Mouse (Mus musculus) macrophage (primary cell): ENCODE results near the gene Kcnd3. TPM values are rescaled to one million over a fixed set of nuclear protein-coding genes. Genes with fewer than 3 reads are reported as not detected.

Experiments
- H3K27ac ChIP-seq: fragments of 350-480 bp; formaldehyde crosslinking; 2 replicates; pipeline ENCODE4 v1.9.0; 2021
- H3K36me3 ChIP-seq: fragments of 350-480 bp; formaldehyde crosslinking; 2 replicates; pipeline ENCODE4 v1.9.0; 2021; ENCODE audit errors: inconsistent target
- H3K4me3 ChIP-seq: fragments of 350-480 bp; formaldehyde crosslinking; 2 replicates; pipeline ENCODE4 v1.9.0; 2021; ENCODE audit errors: inconsistent target
- H3K79me2 ChIP-seq: fragments of 350-480 bp; formaldehyde crosslinking; 2 replicates; pipeline ENCODE4 v1.9.0; 2021; ENCODE audit errors: inconsistent target
- WGBS: methylation state at CpG from one replicate; pipeline ENCODE4 v1.1.7; 2026; ENCODE audit warnings: inconsistent platforms; ENCODE audit not compliant: missing documents; 5-methylcytosine and 5-hydroxymethylcytosine counted together
- polyA plus RNA-seq: library from polyadenylated mRNA; stranded (reverse); fragments of 250-400 nt; gene quantifications from 3 replicates; pipeline ENCODE4 v1.2.4, GENCODE M21; 2018; ENCODE audit warnings: inconsistent platforms

Kcnd3 gene
- polyA plus RNA-seq, 1 experiment from 2014 or later, result not detected

DNA sequence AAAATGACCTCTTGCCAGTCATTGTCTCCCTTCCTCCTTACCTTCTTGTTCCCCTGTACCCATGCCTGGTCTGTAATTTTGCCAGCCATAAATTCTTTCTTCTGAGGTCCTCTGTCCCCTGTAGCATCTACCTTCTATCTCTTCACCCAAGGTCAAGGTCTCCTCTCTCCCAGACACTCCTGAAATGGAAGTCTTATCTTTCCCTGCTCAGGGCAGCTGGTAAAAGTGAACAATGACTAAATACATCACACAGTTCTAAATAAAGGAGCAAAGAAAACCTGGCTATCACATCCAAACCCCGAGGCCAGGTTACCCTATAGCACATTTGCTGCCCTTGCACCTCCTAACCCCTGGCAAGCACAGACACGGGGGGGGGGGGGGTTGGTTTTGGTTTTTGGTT, 208.4 kb downstream of the Kcnd3 start:
- no peaks in the 10 kb centered on the region for H3K79me2 ChIP-seq
- H3K36me3 ChIP-seq, result no peaks in the 10 kb centered on the region
- H3K4me3 ChIP-seq, result no peak overlapping the region
- no peak overlapping the region for H3K27ac ChIP-seq
- WGBS, result 55% methylated on average over 2 of the region's 2 CpGs

DNA sequence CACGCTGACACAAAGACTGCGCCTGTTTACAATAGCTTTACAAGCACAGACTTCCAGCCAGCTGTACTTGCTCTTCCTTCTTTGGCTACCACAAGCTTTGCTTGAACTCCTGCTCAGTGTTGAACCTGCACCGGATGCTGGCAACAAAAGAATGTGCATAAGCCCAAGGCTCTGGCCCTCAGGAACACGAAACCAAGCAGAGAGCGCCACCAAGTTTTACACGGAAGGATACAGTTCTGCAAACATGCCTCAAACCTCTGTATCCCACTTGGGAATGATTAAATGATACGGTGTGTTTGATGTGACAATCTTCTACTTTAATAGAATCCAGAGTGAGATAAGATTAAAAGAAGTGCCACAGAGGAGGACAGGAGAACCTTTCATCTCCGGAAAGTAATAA, 210.9 kb downstream of the Kcnd3 start:
- H3K79me2 ChIP-seq, result no peaks in the 10 kb centered on the region
- 73% methylated on average over 8 of the region's 8 CpGs for WGBS
- H3K27ac ChIP-seq, result no peak overlapping the region
- no peak overlapping the region for H3K4me3 ChIP-seq
- no peaks in the 10 kb centered on the region for H3K36me3 ChIP-seq

DNA sequence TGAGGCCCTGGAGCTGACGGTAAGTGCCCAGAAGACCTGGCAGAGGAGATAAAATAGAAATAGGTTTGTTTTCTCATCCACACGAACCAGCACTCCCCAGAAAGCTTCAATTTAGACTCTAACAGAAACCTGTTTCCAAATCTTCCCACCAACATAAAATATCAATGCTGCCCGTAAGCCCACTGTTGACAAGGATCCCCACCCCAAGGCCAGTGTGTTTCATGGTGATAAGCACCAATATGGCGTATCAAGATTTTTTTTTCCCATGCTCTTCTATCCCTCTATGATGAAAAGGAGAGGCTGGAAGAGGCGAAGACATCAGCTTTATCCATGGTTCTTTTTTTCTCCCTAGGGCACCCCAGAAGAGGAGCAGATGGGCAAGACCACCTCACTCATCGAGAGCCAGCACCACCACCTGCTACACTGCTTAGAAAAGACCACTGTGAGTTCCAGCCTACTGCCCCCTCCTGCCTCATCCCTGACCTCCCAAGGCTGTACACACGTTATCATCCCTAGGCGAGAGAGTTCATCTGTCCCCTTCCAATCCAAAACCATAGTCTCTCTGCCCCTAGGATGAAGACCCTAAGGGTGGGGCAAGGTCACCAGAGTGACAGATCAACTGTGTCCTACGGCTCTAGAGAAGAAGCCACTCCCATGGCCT, 213.1 kb downstream of the Kcnd3 start:
- Histone ChIP-seq H3K79me2 (no peaks in the 10 kb centered on the region), H3K27ac (no peak overlapping the region), H3K4me3 (no peak overlapping the region), H3K36me3 (no peaks in the 10 kb centered on the region)
- WGBS, result 88% methylated on average over 9 of the region's 9 CpGs

DNA sequence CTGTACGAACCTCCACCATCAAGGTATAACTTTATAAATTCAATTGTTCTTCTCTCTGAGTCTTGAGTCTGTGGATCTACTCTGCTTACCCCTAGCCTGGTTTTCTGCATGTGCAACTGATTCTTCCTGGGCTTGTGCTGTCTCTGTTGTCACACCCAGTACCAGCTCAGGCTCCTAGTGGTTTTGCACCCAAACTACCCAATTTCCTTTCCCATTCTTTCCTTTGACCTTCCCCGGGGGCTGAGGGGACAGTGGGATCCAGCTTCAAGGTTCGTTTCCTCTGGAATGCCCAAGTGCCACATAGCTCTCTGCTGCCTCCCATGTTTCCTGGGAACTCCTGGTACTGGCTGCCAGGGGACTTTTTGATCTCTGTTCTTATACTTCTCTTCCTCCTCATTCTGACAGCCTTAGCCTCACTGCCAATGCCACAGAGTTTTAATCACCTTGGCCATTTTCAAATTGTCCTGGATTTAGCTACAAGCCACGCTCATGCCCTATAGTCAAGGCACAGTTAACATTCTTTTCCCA, 214.9 kb downstream of the Kcnd3 start:
- no peaks in the 10 kb centered on the region for H3K36me3 ChIP-seq
- H3K27ac ChIP-seq, result no peak overlapping the region
- no peaks in the 10 kb centered on the region for H3K79me2 ChIP-seq
- no peak overlapping the region for H3K4me3 ChIP-seq
- WGBS, result 81% methylated on average over 4 of the region's 4 CpGs

DNA sequence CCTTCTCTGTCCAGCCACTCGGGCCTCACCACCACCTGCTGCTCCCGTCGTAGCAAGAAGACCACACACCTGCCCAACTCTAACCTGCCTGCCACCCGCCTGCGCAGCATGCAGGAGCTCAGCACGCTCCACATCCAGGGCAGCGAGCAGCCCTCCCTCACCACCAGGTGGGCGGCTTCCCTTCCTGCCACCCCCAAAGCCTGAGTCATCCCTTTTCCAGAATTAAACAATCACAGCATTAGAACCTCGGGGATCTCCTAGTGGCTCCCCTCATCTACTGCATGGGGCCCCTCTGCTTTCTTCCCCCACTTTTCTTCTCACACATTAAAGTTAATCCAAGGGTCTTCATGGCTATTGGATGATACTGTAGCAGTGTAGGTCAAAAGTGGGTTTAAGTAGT, 216.0 kb downstream of the Kcnd3 start:
- Histone ChIP-seq H3K27ac (no peak overlapping the region), H3K4me3 (no peak overlapping the region)

GRCm38 (mm10) chr3:105669776-105670175, 217.6 kb downstream of the Kcnd3 start:
- WGBS, result 100% methylated on average over 3 of the region's 3 CpGs
- Histone ChIP-seq H3K4me3 (no peak overlapping the region), H3K36me3 (no peaks in the 10 kb centered on the region)

More for the DNA sequence above, 216.0 kb downstream of the Kcnd3 start:
- H3K79me2 ChIP-seq, result no peaks in the 10 kb centered on the region
- H3K36me3 ChIP-seq, result no peaks in the 10 kb centered on the region
- WGBS, result 83% methylated on average over 9 of the region's 9 CpGs

GRCm38 (mm10) chr3:105670801-105671200, 218.7 kb downstream of the Kcnd3 start:
- no peak overlapping the region for H3K4me3 ChIP-seq
- no peaks in the 10 kb centered on the region for H3K79me2 ChIP-seq
- H3K36me3 ChIP-seq, result no peaks in the 10 kb centered on the region
- WGBS, result 100% methylated on average over 1 of the region's 1 CpGs
- H3K27ac ChIP-seq, result no peak overlapping the region

More at GRCm38 (mm10) chr3:105669776-105670175, 217.6 kb downstream of the Kcnd3 start:
- Histone ChIP-seq H3K79me2 (no peaks in the 10 kb centered on the region), H3K27ac (no peak overlapping the region)

- Histone ChIP-seq H3K36me3 (peaks cover 17% of the 10 kb centered on the region), H3K27ac (no peak overlapping the region), H3K79me2 (no peaks in the 10 kb centered on the region), H3K4me3 (no peak overlapping the region)
- WGBS, result 32% methylated on average over 7 of the region's 7 CpGs
Measured at GRCm38 (mm10) chr3:105674595-105675218, 222.6 kb downstream of the Kcnd3 start.

DNA sequence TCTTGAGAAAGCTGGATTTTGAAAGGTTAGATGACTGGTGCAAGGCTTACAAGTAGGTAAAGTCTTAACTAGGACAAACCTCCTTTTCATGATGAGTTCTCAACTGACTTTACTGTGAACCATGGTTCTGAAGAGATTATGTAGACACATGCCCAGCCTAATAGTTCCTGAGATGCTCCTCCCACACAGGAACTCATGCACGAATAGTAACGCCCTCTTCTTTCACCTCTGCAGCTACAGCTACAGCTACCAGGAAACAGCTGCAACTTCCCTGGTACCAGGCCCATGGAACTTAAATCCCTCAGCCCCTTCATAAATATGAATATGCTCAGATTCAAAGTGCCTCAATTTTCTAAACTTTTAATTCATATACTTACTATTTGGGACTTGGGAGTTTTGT, 223.8 kb downstream of the Kcnd3 start:
- WGBS, result 7% methylated on average over 2 of the region's 2 CpGs
- Histone ChIP-seq H3K36me3 (peaks cover 28% of the 10 kb centered on the region), H3K79me2 (no peaks in the 10 kb centered on the region), H3K27ac (no peak overlapping the region), H3K4me3 (no peak overlapping the region)

DNA sequence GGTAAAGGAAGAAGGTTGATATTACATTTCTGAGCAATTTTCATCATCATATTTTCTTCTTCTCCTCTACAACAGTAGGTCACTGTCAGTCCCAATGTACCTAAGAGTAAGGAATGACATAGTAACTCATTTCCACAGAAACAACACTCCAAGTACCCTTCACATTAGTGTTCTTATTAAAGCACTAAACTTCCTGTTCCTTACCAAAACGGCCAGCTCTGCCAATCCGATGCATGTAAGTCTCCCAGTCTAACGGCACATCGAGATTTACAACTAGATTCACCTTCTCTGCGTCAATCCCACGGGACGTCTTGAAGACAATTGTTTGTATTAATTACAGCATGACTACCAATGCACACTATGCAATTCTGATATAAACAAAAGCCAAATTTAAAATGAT, 228.2 kb downstream of the Kcnd3 start:
- peaks cover 4% of the 10 kb centered on the region; the same call in 1 of the 2 replicates for H3K79me2 ChIP-seq
- no peak overlapping the region for H3K4me3 ChIP-seq
- H3K36me3 ChIP-seq, result peaks cover 39% of the 10 kb centered on the region
- no peak overlapping the region for H3K27ac ChIP-seq
- WGBS, result 96% methylated on average over 7 of the region's 7 CpGs

DNA sequence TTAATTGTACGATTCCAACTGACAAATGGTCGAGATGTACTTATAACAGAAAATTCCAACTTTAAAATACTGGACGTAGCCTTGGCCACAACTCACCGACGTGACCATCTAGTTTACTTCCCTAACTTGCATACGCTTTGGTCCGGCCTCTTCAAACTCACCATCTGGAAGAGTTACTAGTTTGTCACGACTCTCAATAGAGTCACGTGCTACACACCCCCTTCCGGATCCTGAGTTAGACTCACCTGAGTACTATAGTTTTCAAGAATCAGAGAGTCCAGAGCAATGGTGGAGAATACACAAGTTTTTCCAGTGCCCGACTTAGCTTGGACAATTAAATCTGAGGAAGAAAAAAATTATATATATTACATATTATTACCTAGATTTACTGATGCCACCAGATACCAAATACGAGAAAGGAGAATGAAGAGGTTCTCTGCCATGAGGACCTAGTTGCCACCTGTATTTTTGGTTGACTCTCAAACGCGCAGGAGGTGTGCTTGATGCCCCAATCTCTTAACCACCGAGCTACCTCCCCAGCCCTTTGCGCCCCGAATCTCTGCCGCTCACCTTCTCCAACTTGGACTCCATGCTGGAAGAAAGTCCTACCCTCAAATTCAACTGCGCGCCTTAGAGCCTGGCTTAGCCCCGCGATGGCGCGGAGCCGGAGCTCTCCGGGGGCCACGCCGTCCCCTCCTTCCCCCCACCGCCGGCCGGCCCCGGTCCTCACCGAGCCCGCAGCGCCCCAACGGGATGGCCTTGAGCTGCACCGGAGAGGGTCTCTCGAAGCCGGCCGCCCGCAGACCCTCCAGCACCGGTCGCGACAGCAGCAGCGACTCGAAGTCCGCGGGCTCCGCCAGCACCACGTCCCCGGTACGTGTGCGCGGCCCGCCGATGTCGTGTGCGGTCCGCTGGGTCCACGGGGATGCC, 234.5 kb downstream of the Kcnd3 start:
- peaks cover 19% of the 10 kb centered on the region for H3K79me2 ChIP-seq
- H3K36me3 ChIP-seq, result 0 out of 2 replicates have a peak, but pooled peaks cover 5% of the 10 kb centered on the region
- no peak overlapping the region for H3K27ac ChIP-seq
- 6% methylated on average over 60 of the region's 60 CpGs for WGBS
- H3K4me3 ChIP-seq, result peak overlapping the region; percentile 59

- 1% methylated on average over 72 of the region's 72 CpGs for WGBS
- peak within 1 kb of the TSS; percentile 59 for H3K4me3 ChIP-seq
- peak within 1 kb of the TSS; percentile 69 for H3K27ac ChIP-seq
- H3K36me3 ChIP-seq, result 0 out of 2 replicates have a peak, but pooled peaks cover 2% of the 10 kb centered on the region
- peaks cover 19% of the 10 kb centered on the region for H3K79me2 ChIP-seq
Measured at GRCm38 (mm10) chr3:105687324-105688060, 235.4 kb downstream of the Kcnd3 start, which contains the start of gene Ddx20. Gene Ddx20 (minus strand): TSS chr3:105687574.

- WGBS, result 0% methylated on average over 2 of the region's 2 CpGs
- peak overlapping the region; percentile 69 for H3K27ac ChIP-seq
Measured at GRCm38 (mm10) chr3:105688536-105688935, 236.4 kb downstream of the Kcnd3 start.

More at GRCm38 (mm10) chr3:105688536-105688935, 236.4 kb downstream of the Kcnd3 start:
- no peak overlapping the region for H3K4me3 ChIP-seq
- H3K36me3 ChIP-seq, result no peaks in the 10 kb centered on the region
- peaks cover 19% of the 10 kb centered on the region for H3K79me2 ChIP-seq
